Mouse (Mus musculus) MEL (cell line): Measurements from ENCODE around the gene 1700016K19Rik. TPM values are rescaled to one million over a fixed set of nuclear protein-coding genes. Genes with fewer than 3 reads are reported as not detected.

Experiments used
- DNase-seq: peaks from one replicate; pipeline ENCODE4 v3.0.0; 2011; ENCODE audit warnings: low read depth, low spot score
- H3K27ac ChIP-seq: 2 replicates; pipeline ENCODE4 v1.5.1; 2012; ENCODE audit warnings: low read depth, mild to moderate bottlenecking, control low read depth, low read length, moderate library complexity; ENCODE audit not compliant: control insufficient read depth
- H3K27me3 ChIP-seq, 2 experiments: fragments of 150-350 bp in 1 of 2; sonication (generic) in 1 of 2; 2 replicates each; pipeline ENCODE4 v1.6.1; 2012; ENCODE audit warnings: low read length in 2 of 2, mild to moderate bottlenecking in 2 of 2, improper control_type of control experiment in 1 of 2, moderate library complexity in 1 of 2; ENCODE audit not compliant: insufficient read depth in 2 of 2, control insufficient read depth in 1 of 2
- H3K36me3 ChIP-seq, 2 experiments: 2 replicates each; pipeline ENCODE4 v1.6.1; 2012 to 2014; ENCODE audit warnings: low read length in 2 of 2, improper control_type of control experiment in 1 of 2, inconsistent platforms in 1 of 2, mild to moderate bottlenecking in 1 of 2; ENCODE audit not compliant: insufficient read depth in 2 of 2, control insufficient read depth in 1 of 2
- H3K4me1 ChIP-seq, 2 experiments: fragments of 150-350 bp in 1 of 2; sonication (generic) in 1 of 2; 2 replicates each; pipeline ENCODE4 v1.6.1; 2012; ENCODE audit warnings: low read length in 2 of 2, improper control_type of control experiment in 1 of 2, mild to moderate bottlenecking in 1 of 2; ENCODE audit not compliant: insufficient read depth in 2 of 2, control insufficient read depth in 1 of 2
- H3K4me3 ChIP-seq, 2 experiments: fragments of 150-350 bp in 1 of 2; sonication (generic) in 1 of 2; 2 replicates each; pipeline ENCODE4 v1.5.1; 2012; ENCODE audit warnings: low read depth in 2 of 2, low read length in 2 of 2, mild to moderate bottlenecking in 2 of 2, moderate library complexity in 2 of 2, control low read depth in 1 of 2, improper control_type of control experiment in 1 of 2; ENCODE audit not compliant: control insufficient read depth in 1 of 2, insufficient read depth in 1 of 2
- H3K79me2 ChIP-seq: 2 replicates; pipeline ENCODE4 v1.6.1; 2012; ENCODE audit warnings: mild to moderate bottlenecking, low read length, moderate library complexity; ENCODE audit not compliant: control insufficient read depth, poor library complexity, insufficient read depth
- H3K9ac ChIP-seq: 2 replicates; pipeline ENCODE4 v1.6.1; 2012; ENCODE audit warnings: low read depth, mild to moderate bottlenecking, control low read depth, low read length, moderate library complexity; ENCODE audit not compliant: control insufficient read depth, poor library complexity, severe bottlenecking
- H3K9me3 ChIP-seq: fragments of 150-350 bp; sonication (generic); replicated peaks from 2 replicates; pipeline ENCODE4 v1.6.1; 2012; ENCODE audit warnings: mild to moderate bottlenecking, low read length, improper control_type of control experiment, moderate library complexity; ENCODE audit not compliant: insufficient read depth
- CHD2 ChIP-seq: IDR thresholded peaks from 2 replicates; pipeline ENCODE4 v1.6.1; 2011; ENCODE audit warnings: low read length, improper control_type of control experiment
- CTCF ChIP-seq, 3 experiments: IDR thresholded peaks in 2 of 3; conservative IDR thresholded peaks in 1 of 3; 2 replicates each; pipeline ENCODE4 v1.5.1; 2011 to 2012; ENCODE audit warnings: low read length in 3 of 3, low read depth in 2 of 3, mild to moderate bottlenecking in 2 of 3, improper control_type of control experiment in 1 of 3, inconsistent platforms in 1 of 3, mixed read lengths in 1 of 3, moderate library complexity in 1 of 3; ENCODE audit not compliant: control insufficient read depth in 1 of 3, insufficient read depth in 1 of 3, poor library complexity in 1 of 3, severe bottlenecking in 1 of 3
- E2F4 ChIP-seq: IDR thresholded peaks from 2 replicates; pipeline ENCODE4 v1.6.1; 2011; ENCODE audit warnings: low read depth, low read length, improper control_type of control experiment, borderline replicate concordance
- ELF1 ChIP-seq: IDR thresholded peaks from 2 replicates; pipeline ENCODE4 v1.6.1; 2014; ENCODE audit warnings: low read depth, mild to moderate bottlenecking, inconsistent platforms, low read length, improper control_type of control experiment, moderate library complexity
- EP300 ChIP-seq, 2 experiments: IDR thresholded peaks; 2 replicates each; pipeline ENCODE4 v1.6.1; 2011; ENCODE audit warnings: improper control_type of control experiment in 2 of 2, low read length in 2 of 2, low read depth in 1 of 2, mild to moderate bottlenecking in 1 of 2
- ETS1 ChIP-seq: IDR thresholded peaks from 2 replicates; pipeline ENCODE4 v1.6.1; 2012; ENCODE audit warnings: low read depth, mild to moderate bottlenecking, inconsistent platforms, low read length, improper control_type of control experiment, moderate library complexity
- GABPA ChIP-seq: IDR thresholded peaks from 2 replicates; pipeline ENCODE4 v1.6.1; 2012; ENCODE audit warnings: low read depth, mild to moderate bottlenecking, inconsistent platforms, low read length, improper control_type of control experiment, moderate library complexity
- HCFC1 ChIP-seq: IDR thresholded peaks from 2 replicates; pipeline ENCODE4 v1.6.1; 2012; ENCODE audit warnings: low read depth, mild to moderate bottlenecking, inconsistent platforms, low read length, improper control_type of control experiment, moderate library complexity
- KAT2A ChIP-seq: conservative IDR thresholded peaks from 2 replicates; pipeline ENCODE4 v1.6.1; 2012; ENCODE audit warnings: low read depth, low read length, improper control_type of control experiment, inconsistent platforms
- MAFK ChIP-seq: IDR thresholded peaks from 2 replicates; pipeline ENCODE4 v1.6.1; 2011; ENCODE audit warnings: low read depth, mild to moderate bottlenecking, low read length, improper control_type of control experiment, borderline replicate concordance
- MAZ ChIP-seq: IDR thresholded peaks from 2 replicates; pipeline ENCODE4 v1.6.1; 2012; ENCODE audit warnings: low read depth, mild to moderate bottlenecking, inconsistent platforms, low read length, improper control_type of control experiment
- MEF2A ChIP-seq: IDR thresholded peaks from 2 replicates; pipeline ENCODE4 v1.6.1; 2014; ENCODE audit warnings: low read depth, mild to moderate bottlenecking, inconsistent platforms, low read length, improper control_type of control experiment; ENCODE audit not compliant: poor library complexity, insufficient replicate concordance, severe bottlenecking; ENCODE audit errors: extremely low read depth
- MXI1 ChIP-seq: IDR thresholded peaks from 2 replicates; pipeline ENCODE4 v1.6.1; 2011; ENCODE audit warnings: mild to moderate bottlenecking, low read depth, low read length, improper control_type of control experiment
- MYB ChIP-seq: IDR thresholded peaks from 2 replicates; pipeline ENCODE4 v1.6.1; 2011; ENCODE audit warnings: mild to moderate bottlenecking, low read depth, low read length, improper control_type of control experiment
- MYC ChIP-seq: IDR thresholded peaks from 2 replicates; pipeline ENCODE4 v1.6.1; 2011; ENCODE audit warnings: low read depth, mild to moderate bottlenecking, low read length, improper control_type of control experiment, moderate library complexity
- NELFE ChIP-seq: IDR thresholded peaks from 2 replicates; pipeline ENCODE4 v1.6.1; 2011; ENCODE audit warnings: low read depth, low read length, improper control_type of control experiment
- POLR2A ChIP-seq, 2 experiments: IDR thresholded peaks; 2 replicates each; pipeline ENCODE4 v1.6.1; 2011 to 2012; ENCODE audit warnings: low read length in 2 of 2, mild to moderate bottlenecking in 2 of 2, control low read depth in 1 of 2, improper control_type of control experiment in 1 of 2, low read depth in 1 of 2, moderate library complexity in 1 of 2; ENCODE audit not compliant: control insufficient read depth in 1 of 2, insufficient read depth in 1 of 2, poor library complexity in 1 of 2
- RAD21 ChIP-seq: IDR thresholded peaks from 2 replicates; pipeline ENCODE4 v1.6.1; 2011; ENCODE audit warnings: mild to moderate bottlenecking, low read depth, low read length, improper control_type of control experiment
- RCOR1 ChIP-seq: IDR thresholded peaks from 2 replicates; pipeline ENCODE4 v1.6.1; 2012; ENCODE audit warnings: low read depth, mild to moderate bottlenecking, inconsistent platforms, low read length, improper control_type of control experiment
- SIN3A ChIP-seq: IDR thresholded peaks from 2 replicates; pipeline ENCODE4 v1.6.1; 2012; ENCODE audit warnings: low read length, improper control_type of control experiment, inconsistent platforms
- UBTF ChIP-seq: IDR thresholded peaks from 2 replicates; pipeline ENCODE4 v1.6.1; 2012; ENCODE audit warnings: low read depth, mild to moderate bottlenecking, inconsistent platforms, low read length, improper control_type of control experiment, moderate library complexity, borderline replicate concordance; ENCODE audit not compliant: insufficient read depth
- USF2 ChIP-seq, 2 experiments: IDR thresholded peaks; 2 replicates each; pipeline ENCODE4 v1.6.1; 2011 to 2012; ENCODE audit warnings: improper control_type of control experiment in 2 of 2, low read length in 2 of 2, borderline replicate concordance in 1 of 2, inconsistent platforms in 1 of 2, low read depth in 1 of 2, mild to moderate bottlenecking in 1 of 2; ENCODE audit not compliant: insufficient read depth in 1 of 2
- ZKSCAN1 ChIP-seq: IDR thresholded peaks from 2 replicates; pipeline ENCODE4 v1.6.1; 2012; ENCODE audit warnings: low read depth, mild to moderate bottlenecking, inconsistent platforms, low read length, improper control_type of control experiment, moderate library complexity
- ZNF384 ChIP-seq: IDR thresholded peaks from 2 replicates; pipeline ENCODE4 v1.6.1; 2012; ENCODE audit warnings: low read depth, mild to moderate bottlenecking, inconsistent platforms, low read length, improper control_type of control experiment
- polyA plus RNA-seq, 2 experiments: library from polyadenylated mRNA; stranded (reverse) in 1 of 2; unstranded in 1 of 2; fragments of >175 nt in 1 of 2; fragments of >200 nt in 1 of 2; gene quantifications; 2 replicates each; pipeline versions ENCODE4 v1.2.1 to v1.2.4; 2012; ENCODE audit warnings: low replicate concordance in 2 of 2, low read depth in 1 of 2; ENCODE audit not compliant: insufficient read length in 2 of 2, insufficient read depth in 1 of 2, missing spikeins in 1 of 2
- total RNA-seq: library from RNA; depleted of rRNA; stranded (reverse); fragments of 300-350 nt; gene quantifications from 2 replicates; pipeline ENCODE4 v1.2.3, GENCODE M21; 2012

1700016K19Rik gene
- total and polyA plus RNA-seq, 3 experiments: 0.25 TPM; not detected in 2

- TF ChIP-seq CTCF (IDR thresholded peaks at IDR 0.05 in 2 of 3, conservative IDR thresholded peaks at IDR 0.05 in 1 of 3; ENCODE audit: control insufficient read depth in 1 of 3, insufficient read depth in 1 of 3, low read depth in 2 of 3, low read length in 3 of 3, poor library complexity in 1 of 3, severe bottlenecking in 1 of 3) (no peak), NELFE (no peak), RAD21 (no peak), MAZ (no peak), ETS1 (no peak), KAT2A (no peak), RCOR1 (no peak), MEF2A (no peak), ZNF384 (no peak), MYC (no peak), POLR2A (IDR thresholded peaks at IDR 0.05; ENCODE audit: control insufficient read depth in 1 of 2, insufficient read depth in 1 of 2, low read depth in 1 of 2, low read length in 2 of 2, poor library complexity in 1 of 2) (no peak), MXI1 (no peak), SIN3A (no peak), MAFK (no peak)
- H3K79me2 ChIP-seq: no peaks in the 10 kb centered on the region
- no peaks in the 10 kb centered on the region for H3K27me3 ChIP-seq
Measured at GRCm38 (mm10) chr11:75957124-75957832, 42.4 kb upstream of the 1700016K19Rik start.

GRCm38 (mm10) chr11:75961782-75962181 is 37.9 kb upstream of the 1700016K19Rik start:
- TF ChIP-seq E2F4 (no peak), NELFE (no peak), HCFC1 (no peak), ZKSCAN1 (no peak), SIN3A (no peak), USF2 (IDR thresholded peaks at IDR 0.05; ENCODE audit: borderline replicate concordance in 1 of 2, insufficient read depth in 1 of 2, low read depth in 1 of 2, low read length in 2 of 2) (no peak), GABPA (no peak), ELF1 (no peak), CHD2 (no peak), CTCF (IDR thresholded peaks at IDR 0.05 in 2 of 3, conservative IDR thresholded peaks at IDR 0.05 in 1 of 3; ENCODE audit: control insufficient read depth in 1 of 3, insufficient read depth in 1 of 3, low read depth in 2 of 3, low read length in 3 of 3, poor library complexity in 1 of 3, severe bottlenecking in 1 of 3) (no peak), RAD21 (no peak), EP300 (IDR thresholded peaks at IDR 0.05; ENCODE audit: low read depth in 1 of 2, low read length in 2 of 2) (no peak), POLR2A (IDR thresholded peaks at IDR 0.05; ENCODE audit: control insufficient read depth in 1 of 2, insufficient read depth in 1 of 2, low read depth in 1 of 2, low read length in 2 of 2, poor library complexity in 1 of 2) (no peak), UBTF (no peak), MYB (no peak)
- Histone ChIP-seq H3K9me3 (no peaks in the 10 kb centered on the region), H3K9ac (no peak overlapping the region), H3K36me3 (no peaks in the 10 kb centered on the region), H3K27me3 (no peaks in the 10 kb centered on the region), H3K4me3 (no peak overlapping the region), H3K27ac (no peak overlapping the region), H3K79me2 (peaks cover 3% of the 10 kb centered on the region; the same call in 1 of the 2 replicates), H3K4me1 (peaks cover 0 to 6% of the 10 kb centered on the region in 2 experiments; a peak in 2 of 4 replicates)
- no peak for DNase-seq

More at GRCm38 (mm10) chr11:75957124-75957832, 42.4 kb upstream of the 1700016K19Rik start:
- no peak overlapping the region for H3K4me3 ChIP-seq
- no peaks in the 10 kb centered on the region for H3K36me3 ChIP-seq
- no peaks in the 10 kb centered on the region for H3K9me3 ChIP-seq
- H3K9ac ChIP-seq: no peak overlapping the region
- H3K27ac ChIP-seq: no peak overlapping the region
- H3K4me1 ChIP-seq: no peaks in the 10 kb centered on the region
- DNase-seq: no peak
